Mouse (Mus musculus): ENCODE data around the gene Dnaaf2. TPM values are rescaled to one million over a fixed set of nuclear protein-coding genes. Genes with fewer than 3 reads are reported as not detected.
A peak's percentile ranks its signal among the peaks of the same experiment; 100 is the strongest.
"Not testable (repeated sequence)": the region's sequence is repeated elsewhere in the genome, so short reads cannot be mapped to it uniquely, and the experiment has no call there.

The Dnaaf2 gene
- polyA plus RNA-seq, 1 experiment from 2014 or later: 15.0 TPM

GRCm38 (mm10) chr12:69163586-69163985 is 34.6 kb downstream of the Dnaaf2 start:
- WGBS: 84% methylated on average over 4 of the region's 4 CpGs
- not testable (repeated sequence) for H3K9ac ChIP-seq (ENCODE audit: low read length); ATAC-seq (ENCODE audit: insufficient number of reproducible peaks, low FRiP score, low TSS enrichment, low read depth); H3K27ac ChIP-seq (replicated peaks; ENCODE audit: low read depth, low read length); H3K36me3 ChIP-seq (ENCODE audit: control insufficient read depth, insufficient read depth, low read length); H3K4me3 ChIP-seq (ENCODE audit: low read depth, low read length); H3K4me2 ChIP-seq (ENCODE audit: low read depth, severe bottlenecking); H3K9me3 ChIP-seq (ENCODE audit: control insufficient read depth, low read length); H3K27me3 ChIP-seq (ENCODE audit: control insufficient read depth, insufficient read depth, low read length); DNase-seq (ENCODE audit: low spot score); H3K4me1 ChIP-seq (ENCODE audit: control insufficient read depth, insufficient read depth, low read length)

- not testable (repeated sequence) for ATAC-seq (ENCODE audit: insufficient number of reproducible peaks, low FRiP score, low TSS enrichment, low read depth)
- WGBS: 73% methylated on average over 2 of the region's 2 CpGs
Measured at GRCm38 (mm10) chr12:69160677-69161076, 37.6 kb downstream of the Dnaaf2 start.

GRCm38 (mm10) chr12:69159578-69159940 is 38.7 kb downstream of the Dnaaf2 start:
- no peak for ATAC-seq (ENCODE audit: insufficient number of reproducible peaks, low FRiP score, low TSS enrichment, low read depth)
- H3K4me3 ChIP-seq (ENCODE audit: low read depth, low read length): no peak overlapping the region
- DNase-seq (ENCODE audit: low spot score): no peak
- H3K4me1 ChIP-seq (ENCODE audit: control insufficient read depth, insufficient read depth, low read length): no peaks in the 10 kb centered on the region
- H3K27me3 ChIP-seq (ENCODE audit: control insufficient read depth, insufficient read depth, low read length): no peaks in the 10 kb centered on the region
- no peaks in the 10 kb centered on the region for H3K9me3 ChIP-seq (ENCODE audit: control insufficient read depth, low read length)
- no peak overlapping the region for H3K27ac ChIP-seq (replicated peaks; ENCODE audit: low read depth, low read length)
- H3K4me2 ChIP-seq (ENCODE audit: low read depth, severe bottlenecking): no peak overlapping the region
- H3K36me3 ChIP-seq (ENCODE audit: control insufficient read depth, insufficient read depth, low read length): peaks cover 3% of the 10 kb centered on the region; the same call in 1 of the 2 replicates
- H3K9ac ChIP-seq (ENCODE audit: low read length): no peak overlapping the region
- WGBS: 6% methylated on average over 9 of the region's 9 CpGs

More at GRCm38 (mm10) chr12:69160677-69161076, 37.6 kb downstream of the Dnaaf2 start:
- H3K4me1 ChIP-seq (ENCODE audit: control insufficient read depth, insufficient read depth, low read length); H3K9me3 ChIP-seq (ENCODE audit: control insufficient read depth, low read length); H3K27me3 ChIP-seq (ENCODE audit: control insufficient read depth, insufficient read depth, low read length); H3K9ac ChIP-seq (ENCODE audit: low read length); H3K27ac ChIP-seq (replicated peaks; ENCODE audit: low read depth, low read length); H3K4me2 ChIP-seq (ENCODE audit: low read depth, severe bottlenecking); H3K4me3 ChIP-seq (ENCODE audit: low read depth, low read length); DNase-seq (ENCODE audit: low spot score); H3K36me3 ChIP-seq (ENCODE audit: control insufficient read depth, insufficient read depth, low read length): not testable (repeated sequence)

- under 1% methylated on average over 57 of the region's 68 CpGs for WGBS
- peak; percentile 99 for ATAC-seq (ENCODE audit: insufficient number of reproducible peaks, low FRiP score, low TSS enrichment, low read depth)
- not testable (repeated sequence) for H3K9me3 ChIP-seq (ENCODE audit: control insufficient read depth, low read length); H3K36me3 ChIP-seq (ENCODE audit: control insufficient read depth, insufficient read depth, low read length); H3K27me3 ChIP-seq (ENCODE audit: control insufficient read depth, insufficient read depth, low read length); H3K4me1 ChIP-seq (ENCODE audit: control insufficient read depth, insufficient read depth, low read length)
- H3K4me3 ChIP-seq (ENCODE audit: low read depth, low read length): peak within 1 kb of the TSS; percentile 77
- H3K4me2 ChIP-seq (ENCODE audit: low read depth, severe bottlenecking): peak within 1 kb of the TSS; percentile 68
- H3K9ac ChIP-seq (ENCODE audit: low read length): peak within 1 kb of the TSS; percentile 93
- peak; percentile 99 for DNase-seq (ENCODE audit: low spot score)
- peak within 1 kb of the TSS; percentile 90 for H3K27ac ChIP-seq (replicated peaks; ENCODE audit: low read depth, low read length)
Measured at GRCm38 (mm10) chr12:69158765-69159577, 39.3 kb downstream of the Dnaaf2 start, which contains the start of gene Rps29. Rps29 (minus strand) TSS chr12:69159186.

GRCm38 (mm10) chr12:69158366-69158764 is 39.9 kb downstream of the Dnaaf2 start:
- Histone ChIP-seq H3K4me3 (ENCODE audit: low read depth, low read length) (peak overlapping the region; percentile 77), H3K4me2 (ENCODE audit: low read depth, severe bottlenecking) (peak overlapping the region; percentile 68), H3K36me3 (ENCODE audit: control insufficient read depth, insufficient read depth, low read length) (peaks cover 3% of the 10 kb centered on the region; the same call in 1 of the 2 replicates), H3K4me1 (ENCODE audit: control insufficient read depth, insufficient read depth, low read length) (no peaks in the 10 kb centered on the region), H3K27me3 (ENCODE audit: control insufficient read depth, insufficient read depth, low read length) (no peaks in the 10 kb centered on the region), H3K9ac (ENCODE audit: low read length) (peak overlapping the region; percentile 93), H3K9me3 (ENCODE audit: control insufficient read depth, low read length) (no peaks in the 10 kb centered on the region), H3K27ac (replicated peaks; ENCODE audit: low read depth, low read length) (peak overlapping the region; percentile 90)
- no peak for ATAC-seq (ENCODE audit: insufficient number of reproducible peaks, low FRiP score, low TSS enrichment, low read depth)
- DNase-seq (ENCODE audit: low spot score): no peak
- WGBS: under 1% methylated on average over 19 of the region's 19 CpGs

GRCm38 (mm10) chr12:69157107-69157506 is 41.1 kb downstream of the Dnaaf2 start:
- Histone ChIP-seq H3K4me2 (ENCODE audit: low read depth, severe bottlenecking) (no peak overlapping the region), H3K9me3 (ENCODE audit: control insufficient read depth, low read length) (no peaks in the 10 kb centered on the region), H3K9ac (ENCODE audit: low read length) (no peak overlapping the region), H3K27me3 (ENCODE audit: control insufficient read depth, insufficient read depth, low read length) (no peaks in the 10 kb centered on the region), H3K27ac (replicated peaks; ENCODE audit: low read depth, low read length) (no peak overlapping the region), H3K4me1 (ENCODE audit: control insufficient read depth, insufficient read depth, low read length) (no peaks in the 10 kb centered on the region), H3K4me3 (ENCODE audit: low read depth, low read length) (no peak overlapping the region), H3K36me3 (ENCODE audit: control insufficient read depth, insufficient read depth, low read length) (peaks cover 3% of the 10 kb centered on the region; the same call in 1 of the 2 replicates)
- no peak for ATAC-seq (ENCODE audit: insufficient number of reproducible peaks, low FRiP score, low TSS enrichment, low read depth)
- DNase-seq (ENCODE audit: low spot score): no peak
- 96% methylated on average over 2 of the region's 2 CpGs for WGBS

GRCm38 (mm10) chr12:69156436-69156835 is 41.8 kb downstream of the Dnaaf2 start:
- Histone ChIP-seq H3K4me3 (ENCODE audit: low read depth, low read length) (no peak overlapping the region), H3K9ac (ENCODE audit: low read length) (no peak overlapping the region), H3K4me1 (ENCODE audit: control insufficient read depth, insufficient read depth, low read length) (no peaks in the 10 kb centered on the region), H3K9me3 (ENCODE audit: control insufficient read depth, low read length) (no peaks in the 10 kb centered on the region), H3K27ac (replicated peaks; ENCODE audit: low read depth, low read length) (no peak overlapping the region), H3K27me3 (ENCODE audit: control insufficient read depth, insufficient read depth, low read length) (no peaks in the 10 kb centered on the region), H3K4me2 (ENCODE audit: low read depth, severe bottlenecking) (no peak overlapping the region), H3K36me3 (ENCODE audit: control insufficient read depth, insufficient read depth, low read length) (peaks cover 3% of the 10 kb centered on the region; the same call in 1 of the 2 replicates)
- WGBS: 87% methylated on average over 4 of the region's 4 CpGs
- ATAC-seq (ENCODE audit: insufficient number of reproducible peaks, low FRiP score, low TSS enrichment, low read depth) (no peak), DNase-seq (ENCODE audit: low spot score) (no peak)

GRCm38 (mm10) chr12:69155923-69156322 is 42.3 kb downstream of the Dnaaf2 start:
- ATAC-seq (ENCODE audit: insufficient number of reproducible peaks, low FRiP score, low TSS enrichment, low read depth) (no peak), DNase-seq (ENCODE audit: low spot score) (no peak)
- Histone ChIP-seq H3K4me1 (ENCODE audit: control insufficient read depth, insufficient read depth, low read length) (no peaks in the 10 kb centered on the region), H3K27ac (replicated peaks; ENCODE audit: low read depth, low read length) (no peak overlapping the region), H3K36me3 (ENCODE audit: control insufficient read depth, insufficient read depth, low read length) (peaks cover 3% of the 10 kb centered on the region; the same call in 1 of the 2 replicates), H3K9me3 (ENCODE audit: control insufficient read depth, low read length) (no peaks in the 10 kb centered on the region), H3K27me3 (ENCODE audit: control insufficient read depth, insufficient read depth, low read length) (no peaks in the 10 kb centered on the region), H3K4me2 (ENCODE audit: low read depth, severe bottlenecking) (no peak overlapping the region), H3K9ac (ENCODE audit: low read length) (no peak overlapping the region), H3K4me3 (ENCODE audit: low read depth, low read length) (no peak overlapping the region)
- 78% methylated on average over 2 of the region's 2 CpGs for WGBS
